ENCODE assay signal across 21 mouse cellular contexts in the genomic region with DNA sequence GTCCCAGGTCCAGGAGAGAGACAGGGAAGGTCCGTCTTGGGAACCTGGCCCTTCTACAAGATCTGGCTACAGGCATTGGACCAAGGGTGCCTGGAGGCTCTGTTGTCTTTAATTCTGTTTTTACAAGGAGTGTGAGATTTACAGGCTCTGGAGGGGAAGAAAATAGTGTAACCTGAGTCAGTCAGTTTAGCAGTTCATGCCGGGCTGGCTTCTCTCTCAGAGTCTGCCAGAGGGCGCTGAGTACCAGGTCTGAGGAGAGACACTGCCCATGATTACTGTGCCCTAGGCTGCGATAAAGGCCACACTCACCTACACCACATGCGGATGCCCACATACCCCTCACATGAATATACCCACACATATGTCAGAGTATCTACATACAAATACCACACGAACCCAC.
DNase-seq lines count a peak whose midpoint lies in the region; ATAC-seq and TF ChIP-seq lines count a peak whose summit lies in the region.
"Had no signal": no experiment of that assay in that cellular context is flagged by ENCODE, and none has a peak within 500 bp of the region (broad histone marks: within the 10 kb centered on the region; RNA-seq: fewer than 3 reads in every experiment).

No protein-coding gene starts in this region.

- no peak overlapping the region for H3K27ac ChIP-seq in heart, postnatal 0 days (ENCODE audit: low read depth)
- H3K27ac ChIP-seq in midbrain, postnatal 0 days (ENCODE audit: low read depth, low read length), result no peak overlapping the region
- H3K27ac ChIP-seq in midbrain, embryonic 16.5 days (ENCODE audit: low read length), result no peak overlapping the region
- H3K27ac ChIP-seq in intestine, embryonic 16.5 days (ENCODE audit: low read length), result peak overlapping the region; percentile 91
- H3K27ac ChIP-seq in stomach, postnatal 0 days (replicated peaks), result no peak overlapping the region
- H3K27ac ChIP-seq: embryonic facial prominence, embryonic 12.5 days; hindbrain, embryonic 12.5 days had no signal

- peaks cover 6% of the 10 kb centered on the region; the same call in 1 of the 2 replicates for H3K9me3 ChIP-seq in heart, postnatal 0 days (replicated peaks; ENCODE audit: control insufficient read depth, low read length)
- no peaks in the 10 kb centered on the region for H3K9me3 ChIP-seq in midbrain, postnatal 0 days (ENCODE audit: low read length)
- H3K9me3 ChIP-seq in midbrain, embryonic 16.5 days (replicated peaks; ENCODE audit: control insufficient read depth, low read length, poor library complexity, severe bottlenecking), result no peaks in the 10 kb centered on the region
- 0 out of 2 replicates have a peak, but pooled peaks cover 6% of the 10 kb centered on the region for H3K9me3 ChIP-seq in intestine, embryonic 16.5 days (ENCODE audit: control insufficient read depth, low read length)
- H3K9me3 ChIP-seq in stomach, postnatal 0 days (ENCODE audit: control insufficient read depth, low read length), result no peaks in the 10 kb centered on the region
- H3K9me3 ChIP-seq: embryonic facial prominence, embryonic 12.5 days; hindbrain, embryonic 12.5 days had no signal

- H3K4me3 ChIP-seq in heart, postnatal 0 days (ENCODE audit: low read depth, low read length), result no peak overlapping the region
- no peak overlapping the region for H3K4me3 ChIP-seq in midbrain, postnatal 0 days (ENCODE audit: low read depth, low read length)
- H3K4me3 ChIP-seq in midbrain, embryonic 16.5 days (ENCODE audit: low read depth, low read length), result no peak overlapping the region
- no peak overlapping the region for H3K4me3 ChIP-seq in intestine, embryonic 16.5 days (ENCODE audit: low read length)
- H3K4me3 ChIP-seq in stomach, postnatal 0 days (ENCODE audit: low read depth, low read length), result no peak overlapping the region
- H3K4me3 ChIP-seq: embryonic facial prominence, embryonic 12.5 days; hindbrain, embryonic 12.5 days had no signal

- ATAC-seq in heart, postnatal 0 days (ENCODE audit: insufficient read depth, low read depth), result no peak
- no peak for ATAC-seq in midbrain, postnatal 0 days (ENCODE audit: low FRiP score)
- ATAC-seq in midbrain, embryonic 16.5 days, result no peak
- no peak for ATAC-seq in intestine, embryonic 16.5 days
- ATAC-seq in stomach, postnatal 0 days (ENCODE audit: low FRiP score, low TSS enrichment), result no peak
- ATAC-seq in activated CD4-positive, CD25-positive, alpha-beta regulatory T cell, adult 4 months, result no peak
- ATAC-seq: forebrain, embryonic 14.5 days; hindbrain, embryonic 16.5 days had no signal

- no peak for DNase-seq in heart, postnatal 0 days (ENCODE audit: low spot score)
- DNase-seq in heart, postnatal 36 days, result no peak
- DNase-seq in midbrain, postnatal 0 days (ENCODE audit: low spot score), result no peak
- DNase-seq in stomach, postnatal 0 days (ENCODE audit: low spot score), result no peak
- no peak for DNase-seq in layer of hippocampus, adult 11-12 months (ENCODE audit: low spot score)
- DNase-seq: adrenal gland, postnatal 10 days; cerebellum, adult 11 months; cerebellum, adult 8-10 months; cerebellum, postnatal 14 days; embryo, embryonic 11 days; gastrocnemius, postnatal 10 days; heart, adult 18-20 months; heart, postnatal 4 days had no signal

- H3K9ac ChIP-seq in heart, postnatal 0 days (replicated peaks; ENCODE audit: low read depth, low read length), result no peak overlapping the region
- no peak overlapping the region for H3K9ac ChIP-seq in midbrain, postnatal 0 days (replicated peaks; ENCODE audit: low read length, poor library complexity, severe bottlenecking)
- H3K9ac ChIP-seq in midbrain, embryonic 16.5 days (ENCODE audit: low read depth, low read length), result no peak overlapping the region
- no peak overlapping the region for H3K9ac ChIP-seq in intestine, embryonic 16.5 days (ENCODE audit: low read depth, low read length)
- no peak overlapping the region for H3K9ac ChIP-seq in stomach, postnatal 0 days (ENCODE audit: low read length)
- H3K9ac ChIP-seq: embryonic facial prominence, embryonic 12.5 days; hindbrain, embryonic 12.5 days had no signal

- H3K27me3 ChIP-seq in heart, postnatal 0 days (ENCODE audit: control insufficient read depth, insufficient read depth, low read length), result no peaks in the 10 kb centered on the region
- no peaks in the 10 kb centered on the region for H3K27me3 ChIP-seq in midbrain, postnatal 0 days (ENCODE audit: insufficient read depth, low read length)
- no peaks in the 10 kb centered on the region for H3K27me3 ChIP-seq in midbrain, embryonic 16.5 days (ENCODE audit: control insufficient read depth, insufficient read depth, low read depth, low read length)
- no peaks in the 10 kb centered on the region for H3K27me3 ChIP-seq in intestine, embryonic 16.5 days (replicated peaks; ENCODE audit: control insufficient read depth, insufficient read depth, low read length)
- no peaks in the 10 kb centered on the region for H3K27me3 ChIP-seq in stomach, postnatal 0 days (ENCODE audit: control insufficient read depth, insufficient read depth, low read length)

- WGBS in heart, postnatal 0 days, result 60% methylated on average over 6 of the region's 6 CpGs
- WGBS in midbrain, postnatal 0 days, result 73% methylated on average over 6 of the region's 6 CpGs
- WGBS in midbrain, embryonic 16.5 days, result 75% methylated on average over 6 of the region's 6 CpGs
- WGBS in intestine, embryonic 16.5 days, result 58% methylated on average over 6 of the region's 6 CpGs
- WGBS in stomach, postnatal 0 days, result 64% methylated on average over 6 of the region's 6 CpGs

- peak; percentile 22; the same call in 1 of the 2 replicates for TF ChIP-seq CTCF in heart, postnatal 0 days (IDR thresholded peaks at IDR 0.05; ENCODE audit: low read depth)
- TF ChIP-seq CTCF in midbrain, postnatal 0 days (IDR thresholded peaks at IDR 0.05), result peak; percentile 32
- TF ChIP-seq CTCF in stomach, postnatal 0 days (IDR thresholded peaks at IDR 0.05; ENCODE audit: low read depth), result peak; percentile 27; the same call in 1 of the 2 replicates

- H3K4me2 ChIP-seq in heart, postnatal 0 days (ENCODE audit: low read depth, low read length), result no peak overlapping the region
- H3K4me2 ChIP-seq in midbrain, postnatal 0 days (ENCODE audit: low read depth, low read length, poor library complexity, severe bottlenecking), result no peak overlapping the region
- no peak overlapping the region for H3K4me2 ChIP-seq in midbrain, embryonic 16.5 days (ENCODE audit: low read length)
- H3K4me2 ChIP-seq in intestine, embryonic 16.5 days (ENCODE audit: low read depth, low read length), result no peak overlapping the region
- no peak overlapping the region for H3K4me2 ChIP-seq in stomach, postnatal 0 days (replicated peaks; ENCODE audit: low read depth)
- H3K4me2 ChIP-seq: embryonic facial prominence, embryonic 12.5 days; heart, embryonic 11.5 days; hindbrain, embryonic 12.5 days had no signal

- H3K4me1 ChIP-seq in heart, postnatal 0 days (ENCODE audit: control insufficient read depth, insufficient read depth), result no peaks in the 10 kb centered on the region; the same call in 1 of the 2 replicates
- H3K4me1 ChIP-seq in midbrain, postnatal 0 days (ENCODE audit: insufficient read depth, low read length), result no peaks in the 10 kb centered on the region
- H3K4me1 ChIP-seq in midbrain, embryonic 16.5 days (ENCODE audit: control insufficient read depth, insufficient read depth, low read length), result no peaks in the 10 kb centered on the region
- H3K4me1 ChIP-seq in intestine, embryonic 16.5 days (ENCODE audit: control insufficient read depth, insufficient read depth, low read length), result peaks cover 20% of the 10 kb centered on the region; the same call in 1 of the 2 replicates
- H3K4me1 ChIP-seq in stomach, postnatal 0 days (replicated peaks; ENCODE audit: control insufficient read depth, insufficient read depth), result no peaks in the 10 kb centered on the region

- TF ChIP-seq EP300 in heart, postnatal 0 days (IDR thresholded peaks at IDR 0.05; ENCODE audit: low read depth), result no peak
- no peak for TF ChIP-seq EP300 in stomach, postnatal 0 days (optimal IDR thresholded peaks at IDR 0.05)

- intact Hi-C loops in heart, postnatal 36 days (cut with DNase I), result no loop called here

- H3K36me3 ChIP-seq in heart, postnatal 0 days (replicated peaks; ENCODE audit: control insufficient read depth, insufficient read depth, low read length), result no peaks in the 10 kb centered on the region
- no peaks in the 10 kb centered on the region for H3K36me3 ChIP-seq in midbrain, postnatal 0 days (ENCODE audit: insufficient read depth, low read length)
- H3K36me3 ChIP-seq in midbrain, embryonic 16.5 days (ENCODE audit: control insufficient read depth, insufficient read depth, low read length), result no peaks in the 10 kb centered on the region
- H3K36me3 ChIP-seq in intestine, embryonic 16.5 days (ENCODE audit: control insufficient read depth, insufficient read depth, low read length), result no peaks in the 10 kb centered on the region
- no peaks in the 10 kb centered on the region for H3K36me3 ChIP-seq in stomach, postnatal 0 days (ENCODE audit: control insufficient read depth, insufficient read depth, low read length)
- H3K36me3 ChIP-seq: hindbrain, embryonic 12.5 days had no signal
